Mouse (Mus musculus): ENCODE results near the gene Rgl2.

Rgl2 gene

DNA sequence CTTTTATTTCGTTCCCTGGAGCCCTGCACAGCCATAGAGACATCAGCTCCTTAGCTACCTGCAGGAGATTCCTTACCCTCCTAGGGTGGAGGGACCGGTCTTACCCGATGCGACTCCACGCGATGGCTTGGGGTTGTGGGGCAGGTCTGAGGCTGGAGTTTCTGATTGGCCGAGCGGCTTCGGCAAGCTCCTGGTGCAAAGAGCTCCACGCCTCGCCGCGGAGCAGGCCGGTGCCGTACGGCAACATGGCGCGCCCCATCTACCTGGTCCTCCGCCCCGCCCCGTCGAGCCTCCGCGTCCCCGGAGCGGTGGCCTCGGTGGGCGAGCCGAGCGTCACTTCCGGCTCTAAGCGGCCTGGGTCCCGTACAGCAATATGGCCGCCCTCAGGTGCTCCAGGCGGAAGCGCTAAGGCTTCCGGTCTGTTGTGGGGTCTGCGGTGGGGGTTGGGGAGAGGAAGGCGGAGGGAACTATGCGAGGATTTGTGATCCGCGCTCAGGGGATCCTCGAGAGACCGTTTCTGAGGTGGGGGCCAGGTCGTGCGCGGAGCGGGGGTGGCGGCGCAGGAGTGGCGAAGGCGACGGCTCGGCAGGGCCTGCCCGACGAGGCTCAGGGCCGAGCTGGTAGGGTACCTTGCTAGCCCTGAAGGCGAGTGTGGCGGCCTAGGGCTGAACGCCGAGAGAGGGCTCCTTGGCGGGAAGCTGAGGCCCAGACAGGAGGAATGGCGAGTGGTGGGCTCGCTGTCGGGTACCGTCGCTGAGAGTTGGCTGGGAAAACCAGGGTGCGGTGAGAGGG lies 20.1 kb upstream of the Rgl2 start, which contains the start of gene Daxx:
Gene Daxx (plus strand): TSS at position 338 of the 792 bp plus-strand sequence.
- DNase-seq = peak; percentile 99

GRCm38 (mm10) chr17:33909869-33910250 lies 19.5 kb upstream of the Rgl2 start:
- peak; percentile 56 for DNase-seq

DNA sequence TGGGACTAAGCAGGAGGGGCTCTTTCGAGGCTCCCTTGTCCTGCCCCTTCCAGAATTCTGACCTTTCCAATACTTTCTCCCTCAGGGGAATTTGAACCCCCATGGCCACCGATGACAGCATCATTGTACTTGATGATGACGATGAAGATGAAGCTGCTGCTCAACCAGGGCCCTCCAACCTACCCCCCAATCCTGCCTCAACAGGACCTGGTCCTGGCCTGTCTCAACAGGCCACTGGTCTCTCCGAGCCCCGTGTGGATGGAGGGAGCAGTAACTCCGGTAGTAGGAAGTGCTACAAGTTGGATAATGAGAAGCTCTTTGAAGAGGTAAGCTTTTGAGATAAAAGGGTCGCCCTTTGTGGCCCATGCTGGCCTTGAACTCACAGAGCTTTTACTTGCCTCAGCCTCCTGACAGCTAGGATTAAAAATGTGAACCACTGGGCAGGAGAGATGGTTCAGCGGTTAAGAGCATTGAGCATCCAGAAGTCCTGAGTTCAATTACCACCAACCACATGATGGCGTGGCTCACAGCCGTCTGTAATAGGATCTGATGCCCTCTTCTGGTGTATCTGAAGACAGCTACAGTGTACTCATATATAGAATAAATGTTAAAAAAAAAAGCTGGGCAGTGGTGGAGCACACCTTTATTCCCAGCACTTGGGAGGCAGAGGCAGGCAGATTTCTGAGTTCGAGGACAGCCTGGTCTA lies 18.8 kb upstream of the Rgl2 start:
- DNase-seq = peak; percentile 32

GRCm38 (mm10) chr17:33911052-33911812 lies 18.1 kb upstream of the Rgl2 start:
- DNase-seq = no peak

DNA sequence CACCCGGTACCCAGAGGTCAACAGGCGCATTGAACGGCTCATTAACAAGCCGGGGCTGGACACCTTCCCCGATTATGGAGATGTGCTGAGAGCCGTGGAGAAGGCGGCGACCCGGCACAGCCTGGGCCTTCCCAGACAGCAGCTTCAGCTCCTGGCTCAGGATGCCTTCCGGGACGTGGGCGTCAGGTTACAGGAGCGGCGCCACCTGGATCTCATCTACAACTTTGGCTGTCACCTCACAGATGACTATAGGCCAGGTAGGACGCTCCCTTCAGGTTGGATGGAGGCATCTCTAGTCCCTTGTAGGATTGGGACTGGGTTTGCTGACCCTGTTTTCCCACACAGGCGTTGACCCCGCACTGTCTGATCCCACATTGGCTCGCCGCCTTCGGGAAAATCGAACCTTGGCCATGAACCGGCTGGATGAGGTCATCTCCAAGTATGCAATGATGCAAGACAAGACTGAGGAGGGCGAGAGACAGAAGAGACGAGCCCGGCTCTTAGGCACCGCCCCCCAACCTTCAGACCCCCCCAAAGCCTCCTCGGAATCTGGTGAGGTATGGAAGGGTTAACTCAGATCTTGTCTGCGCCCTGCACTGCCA lies 17.4 kb upstream of the Rgl2 start:
- peak; percentile 18 for DNase-seq

- DNase-seq = no peak
Observed at GRCm38 (mm10) chr17:33913264-33913663, 16.1 kb upstream of the Rgl2 start.

GRCm38 (mm10) chr17:33913905-33914304 lies 15.4 kb upstream of the Rgl2 start:
- peak; percentile 7 for DNase-seq

GRCm38 (mm10) chr17:33914969-33915391 lies 14.4 kb upstream of the Rgl2 start:
- peak; percentile 33 for DNase-seq

DNA sequence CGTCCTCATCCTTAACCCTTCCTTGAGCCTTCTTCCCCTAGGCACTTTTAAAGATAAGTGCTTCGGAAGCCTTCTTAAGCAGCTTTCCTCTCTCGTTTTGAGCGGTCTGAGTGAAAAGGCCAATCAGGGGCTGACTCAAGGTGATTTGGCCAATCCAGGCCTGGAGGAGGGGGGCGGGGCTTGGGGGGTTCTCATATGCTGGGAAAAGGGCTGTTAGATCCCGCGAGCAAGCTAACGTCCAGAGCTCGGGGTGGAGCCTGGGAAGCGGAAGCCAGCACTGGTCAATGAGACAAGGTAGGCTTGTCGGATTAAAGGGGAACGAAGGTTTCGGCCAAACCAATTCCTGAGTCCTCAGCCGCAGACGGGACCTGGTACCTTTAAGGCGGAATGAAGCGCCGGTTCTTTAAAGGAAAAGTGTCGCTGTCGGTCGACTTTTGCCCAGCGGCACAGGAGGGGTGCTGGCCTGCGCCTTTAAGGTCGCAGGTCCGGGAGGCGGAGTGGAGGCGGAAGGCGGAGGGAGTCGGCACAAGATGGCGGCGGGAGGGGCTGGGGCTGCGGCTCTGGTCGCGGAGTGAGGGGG lies 13.6 kb upstream of the Rgl2 start, which contains the start of the genes Tapbp and Zbtb22:
Gene Tapbp (plus strand): TSS at position 229 of the 580 bp plus-strand sequence.
Gene Zbtb22 (plus strand): TSS at position 234 of the 580 bp plus-strand sequence.
- DNase-seq = peak; percentile 94

DNA sequence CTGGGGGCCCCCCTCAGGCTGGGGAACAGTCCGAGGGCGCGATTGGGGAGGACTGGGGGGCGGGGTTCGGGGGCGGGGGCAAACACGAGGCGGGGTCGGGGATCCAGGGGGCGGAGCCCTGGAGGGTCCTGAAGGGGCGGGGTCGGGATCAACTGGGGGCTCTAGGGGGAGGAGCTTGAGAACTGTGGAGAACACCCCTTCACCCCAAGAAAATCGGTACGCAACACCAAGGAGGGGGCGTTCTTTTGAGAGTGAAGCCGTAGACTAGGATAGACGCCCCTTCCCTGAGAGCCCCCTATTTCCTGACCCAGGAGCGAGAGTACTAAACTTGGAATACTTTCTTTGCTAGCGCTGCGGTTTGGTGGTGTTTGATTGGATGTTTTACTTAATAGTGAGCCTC lies 13.0 kb upstream of the Rgl2 start:
- DNase-seq = peak; percentile 91

GRCm38 (mm10) chr17:33916847-33917655 lies 12.3 kb upstream of the Rgl2 start:
- DNase-seq = peak; percentile 33

- DNase-seq = peak; percentile 23
Observed at GRCm38 (mm10) chr17:33917656-33918292, 11.6 kb upstream of the Rgl2 start.

GRCm38 (mm10) chr17:33918293-33919203 lies 10.8 kb upstream of the Rgl2 start:
- peak; percentile 51 for DNase-seq

DNA sequence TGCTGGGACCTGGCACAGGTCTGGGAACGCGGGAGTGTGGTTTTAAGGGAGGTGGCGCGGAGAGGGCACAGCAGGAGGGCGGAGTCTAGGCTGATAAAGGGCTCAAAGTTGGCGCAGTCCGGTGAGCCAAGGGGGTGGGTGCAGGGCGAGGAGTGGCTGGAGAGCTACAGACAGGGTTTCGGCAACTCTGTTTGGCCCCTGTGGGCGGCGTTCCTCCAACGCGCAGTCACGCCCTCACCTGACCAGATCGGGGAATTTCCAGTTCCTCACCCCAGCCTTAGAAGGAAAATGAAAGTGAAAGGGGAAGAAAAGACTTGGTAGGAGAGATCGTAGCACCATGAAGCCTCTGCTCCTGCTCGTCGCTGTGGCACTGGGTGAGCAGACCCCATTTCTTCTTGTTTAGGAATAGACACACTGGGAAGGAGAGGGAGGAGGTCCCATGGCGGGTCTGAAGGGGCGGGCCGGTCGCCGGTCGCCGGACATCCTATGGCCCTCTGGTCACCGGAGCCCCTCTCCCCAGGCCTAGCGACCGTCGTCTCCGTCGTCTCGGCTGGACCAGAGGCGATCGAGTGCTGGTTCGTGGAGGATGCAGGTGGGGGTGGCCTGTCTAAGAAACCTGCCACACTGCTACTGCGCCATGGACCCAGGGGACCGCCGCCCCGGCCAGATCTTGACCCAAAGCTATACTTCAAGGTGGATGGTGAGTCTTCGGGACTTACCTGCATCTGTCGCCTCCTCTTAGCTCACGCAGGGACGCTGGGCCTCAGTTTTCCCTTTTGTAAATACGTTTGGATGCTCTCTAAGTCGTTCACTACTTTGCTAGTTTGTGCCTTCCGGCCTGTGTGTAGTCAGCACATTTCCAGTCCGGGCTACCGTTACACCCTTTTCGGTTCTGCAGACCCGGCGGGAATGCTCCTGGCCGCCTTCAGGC lies 9.7 kb upstream of the Rgl2 start:
- peak; percentile 79 for DNase-seq

DNA sequence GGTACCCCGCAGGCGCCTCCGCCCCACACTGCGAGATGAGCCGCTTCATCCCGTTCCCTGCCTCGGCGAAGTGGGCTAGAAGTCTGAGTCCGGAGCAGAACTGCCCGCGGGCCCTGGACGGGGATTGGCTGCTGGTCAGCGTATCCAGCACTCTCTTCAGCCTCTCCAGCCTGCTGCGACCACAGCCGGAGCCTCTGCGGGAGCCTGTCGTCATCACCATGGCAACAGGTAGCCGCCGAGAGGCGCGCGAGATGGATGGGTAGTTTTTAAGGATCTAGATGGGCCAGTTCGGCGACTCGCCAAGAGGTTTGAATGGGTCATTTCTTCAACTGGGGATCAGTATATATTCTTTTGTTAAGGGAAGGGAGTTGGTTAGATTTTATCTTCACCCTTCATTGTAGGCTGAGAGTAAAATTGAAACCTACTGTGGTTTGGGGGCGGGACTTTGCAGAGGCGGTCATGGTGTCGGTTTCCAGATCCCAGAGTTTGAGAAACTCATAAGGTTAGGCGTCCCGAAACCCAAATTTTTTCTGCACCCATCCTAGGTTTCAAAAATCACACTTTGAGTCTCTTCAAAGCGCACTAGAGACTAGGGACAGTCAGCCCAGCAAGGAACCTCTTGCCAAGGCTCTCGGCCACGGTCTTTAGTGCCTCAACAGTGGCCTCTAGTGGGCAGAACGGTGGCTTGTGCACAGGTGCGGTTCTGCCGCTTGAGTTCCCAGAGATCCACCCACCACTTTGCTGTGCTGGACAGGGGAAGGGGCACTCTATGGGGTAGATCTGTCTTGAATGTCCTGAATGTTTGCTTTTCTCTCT lies 8.9 kb upstream of the Rgl2 start:
- peak; percentile 94 for DNase-seq

DNA sequence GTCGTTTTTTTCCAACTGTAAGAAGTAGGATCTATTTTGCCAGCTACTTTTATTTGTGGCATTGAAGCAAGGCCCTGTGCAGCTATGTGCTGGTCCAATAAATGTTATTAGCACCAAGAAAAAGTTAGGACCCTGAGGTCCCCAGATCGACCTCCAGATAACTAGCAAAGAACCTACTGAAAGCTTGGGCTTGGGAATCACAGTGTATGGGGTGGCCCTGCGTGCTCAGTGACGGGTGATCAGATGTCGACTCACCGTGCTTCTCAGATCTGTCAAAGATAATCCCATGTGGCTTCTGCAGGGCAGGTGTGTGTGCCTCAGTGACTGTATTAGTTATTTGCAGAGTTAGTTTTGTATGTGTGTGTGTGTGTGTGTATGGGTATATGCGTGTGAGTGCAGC lies 8.0 kb upstream of the Rgl2 start:
- no peak for DNase-seq

DNA sequence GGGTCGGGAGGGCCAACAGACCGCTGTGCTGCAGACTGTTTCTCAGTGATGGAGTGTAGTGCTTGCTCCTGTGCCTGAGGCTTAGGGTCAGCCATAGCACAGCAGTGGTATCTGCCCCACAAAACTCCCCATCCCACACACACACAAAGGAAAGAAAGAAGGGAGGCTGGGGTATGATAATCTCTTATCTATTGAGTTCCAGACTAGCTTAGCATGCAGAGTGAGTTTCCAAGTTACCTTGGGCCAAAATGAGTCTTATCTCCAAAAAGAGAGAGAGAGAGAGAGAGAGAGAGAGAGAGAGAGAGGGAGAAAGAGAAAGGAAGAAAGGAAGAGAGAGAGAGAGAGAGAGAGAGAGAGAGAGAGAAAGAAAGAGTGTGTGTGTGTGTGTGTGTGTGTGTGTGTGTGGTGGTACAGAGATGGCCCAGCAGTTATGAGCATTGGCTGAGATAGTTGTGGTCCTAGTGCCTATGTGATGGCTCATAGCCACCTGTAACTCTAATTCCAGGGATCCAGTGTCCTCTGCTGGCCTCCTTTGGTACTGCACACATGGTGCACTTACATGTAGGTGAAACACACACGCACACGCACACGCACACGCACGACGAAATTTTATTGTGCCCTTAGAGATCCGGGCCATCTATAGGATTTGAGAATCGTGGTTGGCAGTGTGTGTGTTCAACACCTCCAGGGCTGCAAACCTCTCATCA lies 4.6 kb upstream of the Rgl2 start:
- DNase-seq = peak; percentile 81

All from thymus, postnatal 4 days (tissue).